Mouse (Mus musculus): Measurements from ENCODE around the gene Tex44. TPM values are rescaled to one million over a fixed set of nuclear protein-coding genes. Genes with fewer than 3 reads are reported as not detected.

Tex44 gene
- polyA plus RNA-seq, 1 experiment = not detected

DNA sequence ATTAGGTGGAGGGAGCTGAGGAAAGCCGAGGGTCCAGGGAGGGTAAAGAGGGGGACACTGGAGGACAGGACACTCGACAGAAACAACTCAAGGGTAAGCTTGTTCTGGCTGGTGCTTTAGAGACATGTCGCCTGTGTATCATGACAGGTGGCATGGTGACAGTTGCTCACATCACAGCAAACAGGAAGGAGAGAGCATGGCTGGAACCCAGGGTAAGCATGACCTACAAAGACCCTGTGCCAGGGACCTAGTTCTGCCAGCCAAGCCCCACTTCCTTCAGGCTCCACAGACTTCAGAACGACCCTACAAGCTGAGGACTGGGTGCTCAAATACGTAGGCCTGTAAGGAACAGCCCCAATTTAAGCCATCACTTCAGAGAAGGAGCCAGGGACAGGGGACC lies 2.2 kb upstream of the Tex44 start:
- no peak for DNase-seq (ENCODE audit: low read depth)
- TF ChIP-seq POLR2A (IDR thresholded peaks at IDR 0.05; ENCODE audit: borderline replicate concordance, extremely low read depth, insufficient read depth, insufficient read length, poor library complexity, severe bottlenecking) = no peak
- no peak for TF ChIP-seq CTCF (IDR thresholded peaks at IDR 0.05; ENCODE audit: borderline replicate concordance, extremely low read depth, insufficient read depth, insufficient read length)

- no peak for DNase-seq (ENCODE audit: low read depth)
- TF ChIP-seq CTCF (IDR thresholded peaks at IDR 0.05; ENCODE audit: borderline replicate concordance, extremely low read depth, insufficient read depth, insufficient read length) (no peak), POLR2A (IDR thresholded peaks at IDR 0.05; ENCODE audit: borderline replicate concordance, extremely low read depth, insufficient read depth, insufficient read length, poor library complexity, severe bottlenecking) (no peak)
Observed at GRCm38 (mm10) chr1:86424336-86424735, 1.8 kb upstream of the Tex44 start.

DNA sequence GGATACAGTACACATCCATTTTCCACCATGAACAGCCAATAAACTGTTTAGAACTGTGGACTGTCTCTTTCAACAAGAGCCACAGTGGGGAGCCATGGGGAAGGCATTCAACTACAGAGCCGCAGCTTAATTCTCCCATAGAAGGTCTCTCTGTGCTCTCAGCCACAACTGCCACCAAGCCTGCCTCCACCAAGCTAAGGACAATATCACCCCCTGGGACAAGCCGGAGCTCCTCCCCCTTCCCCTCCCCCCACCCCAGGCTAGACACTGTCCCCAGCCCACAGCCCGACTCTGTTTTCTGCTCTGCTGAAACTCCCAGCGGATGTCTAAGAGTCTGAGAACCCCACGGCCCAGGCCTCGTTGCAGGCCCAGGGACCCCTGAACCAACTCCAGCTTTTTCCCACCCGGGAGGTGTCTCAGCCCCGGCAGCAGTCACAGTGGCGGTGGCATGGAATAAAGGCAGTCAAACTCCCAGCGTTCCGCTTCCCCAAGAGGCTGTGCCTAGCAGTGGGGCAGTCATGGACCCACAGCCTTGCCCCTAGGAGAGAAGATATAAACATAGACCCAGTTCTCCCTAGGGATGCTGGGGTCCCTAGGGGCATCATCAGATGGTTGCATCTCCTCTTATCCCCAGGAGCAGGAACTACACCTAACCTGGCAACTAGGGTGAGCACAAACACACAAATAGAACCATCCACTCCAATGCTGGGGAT lies 1.1 kb upstream of the Tex44 start:
- TF ChIP-seq POLR2A (IDR thresholded peaks at IDR 0.05; ENCODE audit: borderline replicate concordance, extremely low read depth, insufficient read depth, insufficient read length, poor library complexity, severe bottlenecking) = no peak
- no peak for TF ChIP-seq CTCF (IDR thresholded peaks at IDR 0.05; ENCODE audit: borderline replicate concordance, extremely low read depth, insufficient read depth, insufficient read length)
- DNase-seq (ENCODE audit: low read depth) = peak; percentile 78

- TF ChIP-seq POLR2A (IDR thresholded peaks at IDR 0.05; ENCODE audit: borderline replicate concordance, extremely low read depth, insufficient read depth, insufficient read length, poor library complexity, severe bottlenecking) (no peak), CTCF (IDR thresholded peaks at IDR 0.05; ENCODE audit: borderline replicate concordance, extremely low read depth, insufficient read depth, insufficient read length) (peak; percentile 89)
- DNase-seq (ENCODE audit: low read depth) = peak; percentile 90
Observed at GRCm38 (mm10) chr1:86430056-86430455, 3.9 kb downstream of the Tex44 start.

DNA sequence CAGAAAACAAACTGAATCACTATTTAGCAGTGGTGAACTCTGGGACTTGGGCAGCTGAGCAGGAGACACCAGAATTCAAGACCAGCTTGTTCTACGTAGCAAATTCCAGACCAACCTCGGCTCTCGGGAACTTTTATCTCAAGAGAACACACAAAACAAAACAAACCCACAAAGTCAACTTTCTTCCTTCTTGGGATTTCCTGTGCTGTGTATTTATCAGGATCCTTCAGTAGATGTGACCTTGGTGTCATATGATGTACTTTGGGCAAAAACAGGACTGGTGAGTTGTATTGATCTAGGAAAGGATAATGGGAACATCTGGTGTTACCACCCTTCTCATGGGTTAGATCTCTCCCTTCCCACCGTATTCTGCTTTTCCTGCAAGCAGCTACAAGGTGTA lies 6.6 kb downstream of the Tex44 start:
- DNase-seq (ENCODE audit: low read depth) = no peak
- TF ChIP-seq CTCF (IDR thresholded peaks at IDR 0.05; ENCODE audit: borderline replicate concordance, extremely low read depth, insufficient read depth, insufficient read length) (no peak), POLR2A (IDR thresholded peaks at IDR 0.05; ENCODE audit: borderline replicate concordance, extremely low read depth, insufficient read depth, insufficient read length, poor library complexity, severe bottlenecking) (no peak)

DNA sequence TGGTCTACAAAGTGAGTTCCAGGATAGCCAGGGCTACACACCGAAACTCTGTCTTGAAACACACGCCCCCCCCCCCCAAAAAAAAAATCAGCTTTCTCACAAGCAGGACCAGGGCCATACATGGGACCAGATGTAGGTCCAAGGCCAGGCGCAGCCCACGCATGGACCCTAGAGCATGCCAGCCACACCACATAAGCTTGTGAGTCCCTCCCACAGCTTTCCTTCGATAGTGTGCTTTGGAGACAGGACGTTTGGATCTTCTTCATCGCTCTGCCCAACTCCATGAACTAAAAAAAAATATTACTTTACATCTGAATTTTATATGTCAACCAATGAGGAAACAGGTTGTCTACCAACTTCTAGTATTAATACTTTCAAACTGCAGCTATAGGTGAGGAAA lies 7.2 kb downstream of the Tex44 start:
- no peak for DNase-seq (ENCODE audit: low read depth)
- TF ChIP-seq POLR2A (IDR thresholded peaks at IDR 0.05; ENCODE audit: borderline replicate concordance, extremely low read depth, insufficient read depth, insufficient read length, poor library complexity, severe bottlenecking) (no peak), CTCF (IDR thresholded peaks at IDR 0.05; ENCODE audit: borderline replicate concordance, extremely low read depth, insufficient read depth, insufficient read length) (no peak)

GRCm38 (mm10) chr1:86434001-86434400 lies 7.9 kb downstream of the Tex44 start:
- TF ChIP-seq CTCF (IDR thresholded peaks at IDR 0.05; ENCODE audit: borderline replicate concordance, extremely low read depth, insufficient read depth, insufficient read length) = no peak
- TF ChIP-seq POLR2A (IDR thresholded peaks at IDR 0.05; ENCODE audit: borderline replicate concordance, extremely low read depth, insufficient read depth, insufficient read length, poor library complexity, severe bottlenecking) = no peak
- DNase-seq (ENCODE audit: low read depth) = peak; percentile 85

GRCm38 (mm10) chr1:86434439-86435201 lies 8.5 kb downstream of the Tex44 start:
- peak; percentile 89 for TF ChIP-seq POLR2A (IDR thresholded peaks at IDR 0.05; ENCODE audit: borderline replicate concordance, extremely low read depth, insufficient read depth, insufficient read length, poor library complexity, severe bottlenecking)
- TF ChIP-seq CTCF (IDR thresholded peaks at IDR 0.05; ENCODE audit: borderline replicate concordance, extremely low read depth, insufficient read depth, insufficient read length) = no peak
- DNase-seq (ENCODE audit: low read depth) = peak; percentile 99

DNA sequence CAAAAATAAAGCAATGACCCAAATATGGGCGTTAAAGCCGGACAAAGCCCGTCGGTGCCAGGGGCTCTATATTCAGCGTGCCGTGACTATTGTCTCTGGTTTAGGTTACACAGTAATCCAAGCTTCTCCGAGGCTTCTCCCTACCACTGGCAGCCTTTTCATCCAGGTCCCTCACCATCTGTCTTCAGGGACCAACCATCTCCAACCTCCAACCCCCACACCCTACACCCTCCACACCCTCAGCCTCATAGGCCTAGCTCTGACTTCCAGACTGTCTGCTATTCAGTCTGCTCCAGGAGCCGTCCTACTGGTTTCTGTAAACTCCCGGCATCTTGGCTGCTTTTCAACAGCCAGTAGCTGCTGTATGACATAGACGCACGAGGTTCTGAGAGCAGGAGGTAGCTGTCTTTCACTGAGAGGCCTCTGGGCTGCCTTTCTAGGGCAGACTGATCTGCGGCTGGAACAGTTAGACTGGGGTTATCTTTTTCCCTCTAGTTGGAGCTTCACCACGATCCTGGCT lies 9.2 kb downstream of the Tex44 start:
- DNase-seq (ENCODE audit: low read depth) = peak; percentile 95
- TF ChIP-seq CTCF (IDR thresholded peaks at IDR 0.05; ENCODE audit: borderline replicate concordance, extremely low read depth, insufficient read depth, insufficient read length) = no peak; the same call in 1 of the 2 replicates
- TF ChIP-seq POLR2A (IDR thresholded peaks at IDR 0.05; ENCODE audit: borderline replicate concordance, extremely low read depth, insufficient read depth, insufficient read length, poor library complexity, severe bottlenecking) = no peak

GRCm38 (mm10) chr1:86437219-86438013 lies 11.3 kb downstream of the Tex44 start:
- no peak for DNase-seq (ENCODE audit: low read depth)
- TF ChIP-seq CTCF (IDR thresholded peaks at IDR 0.05; ENCODE audit: borderline replicate concordance, extremely low read depth, insufficient read depth, insufficient read length) (no peak), POLR2A (IDR thresholded peaks at IDR 0.05; ENCODE audit: borderline replicate concordance, extremely low read depth, insufficient read depth, insufficient read length, poor library complexity, severe bottlenecking) (no peak)

DNA sequence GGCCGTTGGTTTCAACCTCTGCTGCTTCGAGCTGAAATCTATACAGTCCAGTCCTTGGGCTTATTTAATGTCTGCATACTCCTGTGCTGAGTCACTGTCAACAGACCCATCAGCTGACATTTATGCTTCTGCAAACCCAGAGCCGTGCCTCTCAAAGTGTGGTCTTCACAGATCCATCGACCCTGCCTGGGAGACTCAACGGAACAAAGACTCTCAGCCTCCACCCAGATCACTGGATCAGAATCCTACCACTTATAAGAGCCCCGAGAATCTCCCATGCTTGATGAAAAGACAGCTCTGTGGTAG lies 11.8 kb downstream of the Tex44 start:
- TF ChIP-seq POLR2A (IDR thresholded peaks at IDR 0.05; ENCODE audit: borderline replicate concordance, extremely low read depth, insufficient read depth, insufficient read length, poor library complexity, severe bottlenecking) = no peak
- no peak for TF ChIP-seq CTCF (IDR thresholded peaks at IDR 0.05; ENCODE audit: borderline replicate concordance, extremely low read depth, insufficient read depth, insufficient read length)
- no peak for DNase-seq (ENCODE audit: low read depth)
